Mouse (Mus musculus) mouse trophoblast stem cell (cell line): ENCODE data around the gene Rapgef3.

ENCODE experiments used
- in situ Hi-C, 2 experiments: fragments of 300-500 bp; cut with MseI, MboI; formaldehyde crosslinking; loops; 2 replicates in 1 of 2; 3 replicates in 1 of 2; pipeline ENCODE4 v1.15.1; 2025

The Rapgef3 gene

DNA sequence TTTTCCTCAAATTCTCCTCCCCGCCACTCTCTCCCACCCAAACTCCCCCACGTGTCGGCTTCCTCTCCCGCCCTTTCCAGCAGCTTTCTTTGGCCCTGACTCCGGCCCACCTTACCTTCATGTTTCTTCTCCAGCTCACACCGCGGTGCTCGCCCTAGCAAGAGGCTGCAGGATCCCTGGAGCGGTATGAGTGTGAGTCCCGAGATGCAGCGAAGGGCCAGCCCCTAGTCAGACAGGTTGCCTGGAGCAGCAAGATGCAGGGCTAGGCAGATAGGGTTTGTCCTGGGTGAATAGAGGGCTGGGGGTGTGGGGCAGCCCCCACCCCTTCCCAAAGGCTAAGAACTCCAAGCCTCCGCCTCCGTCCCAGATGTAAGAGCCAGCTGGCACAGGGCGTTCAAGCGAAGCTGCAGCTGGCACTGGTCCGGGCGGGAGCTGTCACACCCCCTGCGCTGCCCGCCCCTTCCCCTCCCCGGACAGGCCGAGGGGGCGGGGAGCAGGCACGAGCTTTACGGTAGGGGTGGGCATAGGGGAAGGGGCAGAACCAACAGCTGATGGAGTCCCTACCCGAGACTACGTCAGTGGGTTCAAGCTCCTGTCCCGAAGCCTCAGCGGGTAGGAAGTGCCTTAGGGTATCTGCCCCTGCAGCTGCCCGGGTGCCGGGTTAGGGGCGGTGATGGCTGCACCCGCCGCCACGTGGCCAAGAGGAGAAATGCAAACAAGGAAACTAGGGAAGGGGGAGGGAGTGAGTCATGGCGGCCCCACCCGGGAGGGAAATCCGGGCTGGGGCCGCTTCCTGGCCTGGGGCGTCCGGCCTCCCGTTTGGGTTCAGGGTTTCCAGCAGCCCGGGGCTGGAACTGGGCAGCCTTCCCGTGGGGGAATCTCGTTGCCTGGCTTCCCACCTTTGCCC is at the start of gene Rapgef3:
Rapgef3 (minus strand) TSS at position 693 of the 907 bp plus-strand sequence.
- in situ Hi-C loops = no loop called here

DNA sequence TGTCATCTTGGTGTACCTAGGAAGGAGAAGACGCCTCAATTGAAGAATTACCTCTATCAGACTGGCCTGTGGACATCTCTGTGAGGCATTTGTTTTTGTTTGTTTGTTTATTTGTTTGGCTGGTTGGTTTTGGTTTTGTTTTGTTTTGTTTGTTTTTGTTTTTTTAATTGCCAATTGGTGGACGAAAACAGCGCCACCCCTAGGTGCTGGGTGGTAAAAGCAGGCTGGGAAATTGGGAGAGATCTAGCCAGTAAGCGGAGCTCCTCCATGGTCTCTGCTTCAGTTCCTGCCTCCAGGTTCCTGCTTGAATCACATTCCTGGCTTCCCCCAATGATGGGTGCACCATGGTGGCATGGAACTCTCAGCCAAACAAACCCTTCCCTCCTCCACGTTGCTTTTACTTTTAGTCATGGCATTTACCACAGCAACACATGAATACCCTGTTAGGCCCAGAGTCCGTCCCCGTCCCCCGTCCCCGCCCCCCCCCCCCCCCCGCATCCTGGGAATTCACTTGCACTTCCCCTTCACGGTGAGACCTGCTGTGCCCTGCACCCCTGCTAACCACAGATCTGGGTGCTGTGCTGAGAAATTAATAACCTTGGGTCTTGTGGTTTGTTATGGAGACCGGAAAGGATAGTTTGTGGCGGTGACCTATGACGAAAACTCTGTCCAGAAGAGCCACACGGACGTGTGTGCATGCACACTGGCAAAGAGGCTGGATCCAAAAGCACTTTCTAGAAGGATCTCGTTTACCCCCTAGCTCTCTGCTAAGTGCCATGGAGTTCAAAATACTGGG is 48.6 kb upstream of the Rapgef3 start:
- in situ Hi-C loops = no loop called here

DNA sequence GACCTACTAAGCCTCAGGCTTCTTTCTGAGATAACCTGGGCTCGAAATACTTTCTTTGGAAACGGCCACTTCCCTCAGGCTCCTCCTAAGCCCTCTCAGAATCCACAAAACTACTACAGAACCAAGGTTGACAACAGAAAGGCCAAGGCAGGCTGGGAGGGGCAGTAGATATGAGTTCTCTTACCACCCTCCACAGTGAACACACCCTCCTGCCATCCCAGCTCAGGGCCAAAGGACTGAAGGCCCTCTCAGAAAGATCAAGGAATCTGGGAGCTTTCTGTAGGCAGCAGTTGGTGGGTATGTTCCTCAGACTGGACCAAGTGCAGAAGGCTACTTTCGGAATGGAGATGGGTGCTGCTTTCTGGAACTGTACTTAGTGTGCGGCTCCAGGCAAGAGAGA is 47.5 kb upstream of the Rapgef3 start:
- in situ Hi-C loops = no loop called here

DNA sequence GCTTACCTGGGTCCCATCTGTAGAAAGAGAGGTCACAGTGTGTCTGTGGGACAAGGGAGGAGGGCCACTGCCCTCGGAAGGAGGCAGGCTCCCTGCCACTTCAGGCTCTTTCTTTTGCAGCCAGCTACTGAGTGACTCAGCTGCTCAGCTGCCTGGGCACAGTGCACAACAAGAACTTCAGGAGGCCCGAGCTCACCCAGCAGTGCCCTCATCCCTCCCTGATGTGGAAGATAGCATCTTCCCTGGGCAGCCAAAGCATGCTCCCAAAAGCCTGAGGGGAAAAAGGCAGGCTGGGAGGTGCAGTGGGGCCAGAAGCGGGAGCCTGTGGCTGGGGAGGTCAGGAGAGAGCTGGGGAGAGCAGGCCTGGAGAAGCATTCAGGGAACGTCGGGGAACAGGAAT is 46.9 kb upstream of the Rapgef3 start:
- in situ Hi-C loops = no loop called here

DNA sequence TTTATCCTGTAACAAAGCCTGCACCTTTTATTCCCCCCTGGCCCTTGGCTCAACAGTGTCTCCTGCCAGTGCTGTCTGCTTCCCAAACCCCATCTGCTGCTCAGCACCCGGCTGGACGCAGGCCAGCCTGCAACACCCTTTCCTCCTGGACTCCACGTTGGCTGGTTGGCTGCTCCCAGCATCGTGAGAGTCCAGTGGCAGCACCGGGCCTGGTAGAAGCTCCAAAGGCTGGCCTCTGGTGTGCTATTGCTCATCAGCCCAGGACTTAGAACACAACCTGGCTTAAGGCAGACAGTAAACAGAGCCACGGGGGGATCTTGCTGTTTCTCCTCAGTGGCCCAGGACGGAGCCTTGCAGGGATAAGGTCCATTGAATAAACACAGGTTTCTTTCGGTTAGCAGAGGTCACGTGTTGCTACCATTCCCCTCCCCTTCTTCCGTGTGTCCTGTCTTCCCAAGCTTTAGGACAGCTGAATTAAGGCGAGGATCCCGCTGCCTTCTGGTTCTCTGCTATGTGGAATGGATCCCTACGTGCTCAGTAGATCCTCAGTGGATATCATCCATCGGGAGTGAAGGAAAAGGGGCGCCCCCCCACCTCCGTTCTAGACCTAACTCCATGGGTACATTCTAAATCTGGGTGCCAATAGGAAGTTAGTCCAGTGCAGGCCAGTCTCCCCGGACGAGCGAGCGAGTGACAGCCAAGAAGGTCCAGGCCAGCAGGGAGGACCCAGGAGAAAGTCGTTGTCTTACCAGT is 45.9 kb upstream of the Rapgef3 start:
- in situ Hi-C loops = no loop called here

DNA sequence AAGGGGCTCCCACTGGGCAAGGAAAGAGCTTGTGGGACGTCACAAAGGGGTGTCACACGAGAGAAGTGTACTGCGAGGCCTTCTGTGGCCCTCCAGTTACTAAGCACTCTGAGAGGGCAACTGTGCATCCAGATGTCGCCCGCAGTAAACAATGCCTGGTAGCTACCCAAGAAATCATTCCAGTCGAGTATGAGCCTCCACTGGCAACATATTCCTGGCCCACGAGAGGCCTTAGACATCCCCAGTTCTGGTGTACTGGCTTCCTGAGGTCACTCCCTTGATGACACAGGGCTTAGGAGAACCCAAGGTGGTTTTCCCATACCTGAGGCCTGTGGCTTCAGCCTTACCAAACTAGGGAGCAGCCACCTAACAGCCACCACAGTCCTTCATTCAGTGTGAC is 45.1 kb upstream of the Rapgef3 start:
- in situ Hi-C loops = no loop called here

DNA sequence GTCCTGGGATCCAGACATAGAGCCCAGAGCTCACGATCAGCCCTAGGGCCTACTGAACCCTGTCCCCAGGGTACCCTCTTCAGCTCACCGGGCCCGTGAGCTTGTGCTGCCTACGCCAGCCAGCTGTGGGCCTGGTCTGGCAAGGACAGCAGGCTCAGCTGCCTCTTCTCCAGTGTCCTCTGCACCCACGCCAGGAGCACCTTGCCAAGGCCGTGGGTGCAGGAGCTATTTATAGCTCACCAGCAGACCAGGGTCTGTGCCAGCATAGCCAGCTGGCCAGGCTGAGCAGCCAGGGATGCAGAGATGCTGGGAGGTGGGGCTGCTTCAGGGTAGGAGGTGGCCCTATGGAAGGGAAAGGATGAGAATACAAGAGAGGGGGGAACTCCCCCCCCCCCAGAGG is 44.4 kb upstream of the Rapgef3 start:
- in situ Hi-C loops = no loop called here

DNA sequence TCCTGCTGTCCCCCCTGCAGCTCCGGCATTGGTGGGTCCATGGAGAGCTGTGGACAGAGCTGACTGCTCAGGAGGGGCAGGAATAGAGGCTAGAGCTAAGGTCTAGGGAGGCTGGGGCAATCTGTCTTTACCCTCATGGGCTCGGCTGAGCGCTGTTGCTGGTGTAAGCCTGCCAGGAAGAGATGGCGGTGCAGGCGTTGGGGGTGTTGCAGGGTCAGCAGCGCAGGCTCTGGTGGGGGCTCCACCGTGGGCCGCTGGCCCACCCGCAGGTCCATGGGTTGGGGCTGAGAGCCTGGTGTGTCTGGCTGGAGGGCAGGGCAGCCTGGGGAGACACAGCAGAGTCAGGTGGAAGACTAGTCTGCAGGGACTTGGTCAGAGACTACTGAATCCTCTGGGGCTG is 43.5 kb upstream of the Rapgef3 start:
- in situ Hi-C loops = no loop called here

DNA sequence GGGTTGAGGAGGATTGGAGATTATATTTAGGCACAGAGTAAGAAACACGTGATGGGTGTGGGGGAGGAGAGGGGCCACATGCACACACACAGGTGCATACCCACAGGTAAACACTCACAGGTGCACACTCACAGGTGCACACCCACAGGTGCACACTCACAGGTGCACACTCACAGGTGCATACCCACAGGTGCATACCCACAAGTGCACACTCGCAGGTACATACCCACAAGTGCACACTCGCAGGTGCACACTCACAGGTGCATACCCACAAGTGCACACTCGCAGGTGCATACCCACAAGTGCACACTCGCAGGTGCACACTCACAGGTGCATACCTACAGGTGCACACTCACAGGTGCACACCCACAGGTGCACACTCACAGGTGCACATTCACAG is 42.6 kb upstream of the Rapgef3 start:
- in situ Hi-C loops = no loop called here

DNA sequence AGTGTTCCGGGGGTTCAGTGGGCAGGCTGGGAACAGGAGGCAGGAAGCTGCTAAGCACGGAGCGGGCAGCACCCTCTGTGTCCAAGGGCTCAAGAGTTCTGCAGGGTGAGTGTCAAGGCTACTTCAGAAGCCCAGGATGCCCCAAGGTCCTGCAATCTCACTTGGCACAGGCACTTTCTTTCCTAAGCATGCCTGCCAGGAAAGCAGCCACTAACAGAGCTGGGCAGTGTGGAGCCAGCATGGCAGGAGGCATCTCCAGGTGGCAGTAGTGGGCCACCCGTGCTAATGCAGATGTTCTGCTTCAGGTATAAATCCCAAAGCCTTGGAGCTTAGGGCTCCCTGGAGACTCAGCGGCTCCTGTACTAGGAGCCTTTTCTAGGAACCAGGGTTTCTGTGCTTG is 42.2 kb upstream of the Rapgef3 start:
- in situ Hi-C loops = no loop called here

DNA sequence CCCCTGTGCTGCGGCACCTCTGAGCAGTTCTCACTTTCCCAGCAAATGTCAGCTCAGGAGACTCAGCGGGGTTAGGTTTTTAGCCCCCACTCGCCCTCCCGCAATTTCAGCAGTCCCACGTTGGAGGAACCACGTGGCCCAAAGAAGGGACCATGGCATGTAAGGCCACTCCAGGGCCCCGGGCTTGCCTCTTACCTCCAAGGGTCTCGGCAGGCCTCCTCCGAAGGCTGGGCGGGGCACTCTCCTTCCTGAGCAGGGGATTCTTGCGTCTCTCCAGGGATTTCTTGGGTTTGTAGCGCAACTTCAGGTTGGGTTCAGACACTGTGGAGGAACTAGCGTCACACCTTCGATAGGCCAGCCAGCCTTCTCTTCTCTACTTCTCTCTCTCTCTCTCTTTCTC is 41.4 kb upstream of the Rapgef3 start:
- in situ Hi-C loops = no loop called here

DNA sequence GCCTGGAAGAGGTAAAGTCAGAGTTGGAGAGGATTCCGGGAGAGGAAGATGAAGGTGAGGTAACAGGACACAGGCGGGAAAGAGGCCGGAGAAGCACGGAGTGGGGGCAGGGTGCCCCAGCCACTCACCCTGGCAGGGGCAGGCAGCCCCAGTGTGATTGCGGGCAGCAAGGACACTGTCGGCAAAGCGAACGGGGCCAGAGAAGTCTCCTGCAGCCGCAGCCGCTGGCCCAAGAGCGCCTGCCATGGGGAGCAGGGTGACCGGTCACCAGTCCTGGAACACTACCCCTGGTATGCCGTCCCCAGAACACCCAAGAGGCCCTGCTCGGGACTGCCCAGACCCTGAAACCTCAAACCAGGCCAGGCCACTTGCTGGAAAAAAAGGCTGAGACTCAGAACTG is 40.8 kb upstream of the Rapgef3 start:
- in situ Hi-C loops = no loop called here

DNA sequence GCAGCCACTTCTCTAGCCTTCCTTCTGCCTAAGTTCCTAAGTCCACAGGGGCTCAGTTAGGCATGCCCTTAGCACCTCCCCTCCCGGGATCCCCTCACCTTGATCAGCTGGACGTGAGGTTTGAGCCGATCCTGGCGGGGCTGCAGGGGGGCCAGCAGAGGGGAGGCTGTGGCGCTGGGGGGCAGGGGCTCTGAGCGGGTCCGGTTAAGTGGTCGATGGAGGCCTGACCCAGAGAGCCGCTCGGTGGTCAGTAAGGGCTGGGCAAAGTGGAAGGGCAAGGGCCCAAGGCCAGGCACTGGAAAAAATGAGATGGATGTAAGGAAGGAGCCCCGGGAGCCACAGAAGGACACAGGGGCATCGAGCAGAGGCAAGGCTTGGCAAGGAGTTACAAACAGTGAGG is 40.1 kb upstream of the Rapgef3 start:
- in situ Hi-C loops = no loop called here

DNA sequence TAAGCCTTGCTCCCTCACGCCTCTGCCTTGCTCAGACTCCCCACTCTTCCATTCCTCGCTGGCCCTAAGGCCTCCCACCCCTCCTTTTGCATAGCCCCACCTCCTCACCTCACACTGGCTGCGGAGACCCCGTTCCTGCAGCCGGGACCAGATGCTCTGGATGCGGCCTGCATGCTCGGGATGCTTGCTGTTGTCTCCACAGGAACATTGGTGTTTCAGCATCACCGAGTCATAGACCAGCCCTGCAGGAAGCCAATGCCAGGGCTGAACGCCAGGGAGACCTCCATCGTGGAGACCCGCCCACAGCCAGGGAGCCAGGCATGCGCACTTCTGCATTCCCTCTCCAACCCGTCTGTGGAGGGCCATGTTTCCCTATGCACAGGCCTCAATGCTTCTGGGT is 34.8 kb upstream of the Rapgef3 start:
- in situ Hi-C loops = no loop called here

DNA sequence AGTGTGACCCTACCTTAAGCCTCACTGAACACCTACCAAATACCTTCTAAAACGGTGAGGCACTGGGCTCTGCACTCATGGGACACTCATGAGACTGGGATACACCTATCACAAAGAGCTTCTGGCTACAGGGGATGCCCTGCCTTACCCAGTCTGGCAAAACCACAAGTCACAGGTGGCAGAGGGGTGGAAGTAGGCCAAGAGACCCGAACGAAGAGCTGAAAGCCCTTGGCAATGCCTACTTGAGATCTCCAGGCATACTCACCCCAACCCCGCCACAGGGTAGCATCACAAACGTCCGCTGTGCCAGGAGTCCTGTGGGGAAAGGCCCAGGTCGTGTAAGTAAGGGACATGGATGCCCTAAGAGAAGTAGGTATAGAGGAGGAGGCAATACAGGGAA is 34.0 kb upstream of the Rapgef3 start:
- in situ Hi-C loops = no loop called here

DNA sequence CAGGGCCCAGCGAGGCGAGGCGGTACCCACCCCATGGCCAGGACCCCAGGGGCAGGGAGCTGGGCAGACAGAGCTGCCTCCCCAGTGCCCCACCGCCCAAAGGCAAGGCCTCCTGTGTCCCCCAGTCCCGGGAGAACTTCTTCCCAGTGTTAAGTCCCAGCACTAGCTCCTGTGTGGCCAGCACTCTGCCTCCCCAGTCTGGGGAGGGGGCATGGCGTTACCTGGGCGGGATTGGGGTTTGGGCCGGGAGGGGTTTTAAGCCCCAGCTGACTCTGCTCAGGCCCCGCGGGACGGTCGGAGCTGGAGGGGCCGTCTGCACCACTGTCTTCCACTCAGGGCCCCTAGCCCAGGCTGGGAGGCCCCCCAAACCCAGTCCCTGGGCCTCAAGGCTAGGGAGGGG is 33.1 kb upstream of the Rapgef3 start:
- in situ Hi-C loops = no loop called here

DNA sequence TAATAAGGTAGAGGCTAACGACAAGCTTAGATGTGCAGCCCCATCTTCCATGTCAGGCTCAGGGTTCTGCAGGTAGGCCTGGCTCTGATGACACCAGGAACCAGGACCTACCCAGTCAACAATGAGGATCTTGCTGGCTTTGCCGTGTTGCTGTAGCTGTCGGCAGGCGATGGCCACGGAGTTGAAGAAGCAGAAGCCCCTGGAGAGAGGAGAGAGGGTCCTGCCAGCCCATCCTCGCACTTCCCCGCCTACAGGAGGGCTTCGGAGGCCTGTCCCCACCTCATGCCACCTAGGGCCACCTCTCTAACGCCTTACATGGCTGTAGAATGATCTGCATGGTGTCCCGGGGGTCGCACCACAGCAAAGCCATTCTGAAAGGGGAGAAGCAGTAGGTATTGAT is 31.7 kb upstream of the Rapgef3 start:
- in situ Hi-C loops = no loop called here

DNA sequence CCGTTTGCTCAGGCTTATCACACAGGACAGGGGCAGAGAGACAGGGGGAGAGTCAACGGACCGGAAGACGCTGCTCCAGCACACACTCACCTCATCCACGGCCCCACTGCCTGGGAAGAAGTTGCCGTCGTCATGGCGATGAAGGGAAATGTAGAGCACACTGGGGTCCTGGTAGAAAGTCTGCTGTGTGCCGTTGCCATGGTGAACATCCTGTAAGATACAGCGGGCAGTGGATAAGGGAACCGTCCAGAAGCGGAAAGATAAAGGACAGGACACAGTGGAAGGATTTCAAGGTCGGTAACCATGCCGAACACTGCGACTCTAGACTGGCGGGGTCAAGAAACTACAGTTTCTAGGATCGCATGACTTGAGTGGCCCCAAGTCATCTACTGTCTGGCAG is 30.4 kb upstream of the Rapgef3 start:
- in situ Hi-C loops = no loop called here

DNA sequence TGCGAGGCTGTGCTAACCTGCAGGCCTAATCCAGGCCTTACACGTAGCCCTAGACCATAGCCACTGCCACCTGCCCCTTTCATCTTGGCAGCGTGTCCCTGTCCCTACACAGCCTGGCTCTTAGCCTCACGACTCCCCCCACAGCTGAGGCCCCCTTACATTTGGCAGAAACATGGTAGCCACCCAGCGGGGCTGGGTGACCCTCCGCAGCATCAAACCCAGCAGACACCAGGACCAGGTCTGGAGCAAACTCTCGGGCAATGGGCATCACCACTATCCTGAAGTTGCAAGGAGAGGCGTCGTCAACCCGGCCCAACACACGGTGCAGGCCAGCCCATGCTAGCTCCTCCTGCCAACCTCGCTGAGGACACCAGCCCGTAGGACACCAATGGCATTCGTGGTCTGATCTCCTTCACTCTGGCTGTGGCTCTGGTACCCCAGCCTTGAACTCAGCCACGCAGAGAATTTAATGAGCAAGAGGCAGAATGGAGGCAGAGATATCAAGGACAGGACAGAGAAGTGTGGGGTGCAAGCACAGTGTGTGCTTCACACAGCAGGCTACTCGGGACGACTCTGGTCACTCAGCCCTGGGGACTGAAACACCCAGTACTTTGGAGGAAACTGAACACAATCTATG is 29.0 kb upstream of the Rapgef3 start:
- in situ Hi-C loops = no loop called here

DNA sequence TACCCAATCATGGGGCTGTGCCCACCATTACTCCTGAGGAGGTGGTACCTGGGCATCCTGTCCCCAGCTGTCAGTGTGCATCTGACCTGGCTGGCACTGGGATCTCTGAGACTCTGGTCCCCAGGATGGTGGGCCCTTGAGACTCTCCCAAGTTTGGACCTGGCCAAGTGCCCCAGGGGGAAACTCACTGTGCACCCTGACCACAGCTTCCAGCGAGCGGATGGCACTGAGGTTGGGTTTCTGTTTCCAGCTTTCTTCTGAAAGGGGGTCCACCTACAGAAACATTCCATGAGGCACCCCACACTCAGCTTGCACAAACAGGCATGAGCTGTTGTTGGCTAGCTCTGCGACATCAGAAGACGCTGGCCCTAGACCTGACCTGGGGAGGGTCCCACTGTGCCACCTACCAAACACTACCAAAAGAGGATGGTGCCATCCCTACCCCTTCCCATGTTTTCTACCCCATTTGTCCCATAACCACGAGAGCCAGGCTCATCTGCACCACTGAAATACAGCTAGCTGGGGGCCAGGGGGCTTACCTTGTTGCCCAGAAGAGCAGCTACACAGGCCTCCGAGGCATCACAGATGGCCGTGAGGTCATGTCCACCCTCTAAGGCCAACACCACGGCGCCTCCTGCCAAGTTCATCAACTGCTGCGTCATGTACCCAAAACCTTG is 27.9 kb upstream of the Rapgef3 start:
- in situ Hi-C loops = no loop called here

DNA sequence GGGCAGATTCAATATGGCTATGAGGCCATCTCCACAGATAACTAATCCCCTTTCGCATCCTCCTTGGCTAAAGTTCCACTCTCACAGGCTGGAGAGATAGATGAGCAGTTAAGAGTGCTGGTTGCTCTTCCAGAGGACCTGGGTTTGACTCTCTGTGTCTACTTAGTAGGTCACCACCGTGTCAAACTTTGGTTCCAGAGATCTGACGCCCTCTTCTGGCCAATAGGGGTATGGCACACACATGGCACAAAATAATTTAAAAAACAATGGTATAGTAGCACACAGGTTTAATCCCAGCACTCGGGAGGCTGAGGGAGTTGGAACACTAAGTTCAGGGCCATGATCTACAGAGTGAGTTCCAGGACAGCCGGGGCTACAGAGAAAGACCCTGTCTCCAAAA is 26.5 kb upstream of the Rapgef3 start:
- in situ Hi-C loops = no loop called here
